Mouse (Mus musculus): Measurements from ENCODE around the gene Gm20388.

GRCm38 (mm10) chr8:122918438-122919107 lies 3007.9 kb downstream of the Gm20388 start:
- TF ChIP-seq CTCF (IDR thresholded peaks at IDR 0.05; ENCODE audit: borderline replicate concordance, extremely low read depth, insufficient read depth, insufficient read length) (no peak), POLR2A (IDR thresholded peaks at IDR 0.05; ENCODE audit: borderline replicate concordance, extremely low read depth, insufficient read depth, insufficient read length, poor library complexity, severe bottlenecking) (no peak)

Measured in brain, embryonic 14.5 days (tissue).